In genomic region chrX:85585575-85585974, GRCm38 (mm10) we compare ENCODE assay signal across 12 mouse cellular contexts. TPM values are rescaled to one million over a fixed set of nuclear protein-coding genes. Genes with fewer than 3 reads are reported as not detected.
A peak's percentile ranks its signal among the peaks of the same experiment; 100 is the strongest.
DNase-seq lines count a peak whose midpoint lies in the region; ATAC-seq and TF ChIP-seq lines count a peak whose summit lies in the region.
"Had no signal": no experiment of that assay in that cellular context is flagged by ENCODE, and none has a peak within 500 bp of the region (broad histone marks: within the 10 kb centered on the region; RNA-seq: fewer than 3 reads in every experiment).

No protein-coding gene starts in this region.

- no peak overlapping the region for H3K27ac ChIP-seq in kidney, postnatal 0 days
- H3K27ac ChIP-seq in kidney, adult 2 months (ENCODE audit: insufficient read depth, low read depth, low read length), result no peak overlapping the region
- H3K27ac ChIP-seq in stomach, postnatal 0 days (replicated peaks), result no peak overlapping the region
- H3K27ac ChIP-seq in forebrain, embryonic 10.5 days, result no peak overlapping the region
- H3K27ac ChIP-seq: midbrain, embryonic 12.5 days had no signal

- no peaks in the 10 kb centered on the region for H3K36me3 ChIP-seq in kidney, postnatal 0 days (ENCODE audit: insufficient read depth, low read length)
- H3K36me3 ChIP-seq in kidney, adult 2 months (ENCODE audit: control insufficient read depth, insufficient read depth, low read length), result no peaks in the 10 kb centered on the region
- no peaks in the 10 kb centered on the region for H3K36me3 ChIP-seq in stomach, postnatal 0 days (ENCODE audit: control insufficient read depth, insufficient read depth, low read length)
- H3K36me3 ChIP-seq in forebrain, embryonic 10.5 days (replicated peaks), result no peaks in the 10 kb centered on the region
- H3K36me3 ChIP-seq: midbrain, embryonic 12.5 days had no signal

- no peak overlapping the region for H3K4me2 ChIP-seq in kidney, postnatal 0 days (ENCODE audit: low read length)
- no peak overlapping the region for H3K4me2 ChIP-seq in stomach, postnatal 0 days (replicated peaks; ENCODE audit: low read depth)
- H3K4me2 ChIP-seq: midbrain, embryonic 12.5 days had no signal

- TF ChIP-seq POLR2A in kidney, adult 2 months (IDR thresholded peaks at IDR 0.05; ENCODE audit: low read depth, low read length), result no peak

- H3K9ac ChIP-seq in kidney, postnatal 0 days (ENCODE audit: low read depth, low read length), result no peak overlapping the region
- H3K9ac ChIP-seq in stomach, postnatal 0 days (ENCODE audit: low read length), result no peak overlapping the region
- H3K9ac ChIP-seq: forebrain, postnatal 0 days; midbrain, embryonic 12.5 days had no signal

- DNase-seq in kidney, postnatal 0 days (ENCODE audit: low spot score), result no peak
- DNase-seq in kidney, adult 2 months, result no peak
- peak; percentile 31 for DNase-seq in thymus, postnatal 4 days
- no peak for DNase-seq in thymus, adult 18-20 months
- no peak for DNase-seq in stomach, postnatal 0 days (ENCODE audit: low spot score)
- DNase-seq in forebrain, embryonic 10.5 days (ENCODE audit: extremely low spot score, low spot score), result no peak
- DNase-seq in right cerebral cortex, postnatal 10 days (ENCODE audit: low spot score in 2 of 2), result no peak
- DNase-seq: cerebellum, adult 9-10 months; forebrain, postnatal 0 days; kidney, adult 8-10 months had no signal

- no peak for ATAC-seq in kidney, postnatal 0 days (replicated peaks; ENCODE audit: low FRiP score, low read depth)
- peak; percentile 65; the same call in 1 of the 2 replicates for ATAC-seq in erythroid progenitor cell, adult 5-6 weeks (replicated peaks; ENCODE audit: low FRiP score, poor library complexity, severe bottlenecking)
- no peak for ATAC-seq in stomach, postnatal 0 days (ENCODE audit: low FRiP score, low TSS enrichment)
- ATAC-seq: forebrain, postnatal 0 days had no signal

- peak; percentile 25; the same call in 1 of the 2 replicates for TF ChIP-seq CTCF in kidney, postnatal 0 days (IDR thresholded peaks at IDR 0.05; ENCODE audit: low read depth)
- no peak; the same call in 1 of the 2 replicates for TF ChIP-seq CTCF in kidney, adult 2 months (conservative IDR thresholded peaks at IDR 0.05; ENCODE audit: insufficient read depth, insufficient read length, low read depth, low read length)
- peak; percentile 36; the same call in 1 of the 2 replicates for TF ChIP-seq CTCF in stomach, postnatal 0 days (IDR thresholded peaks at IDR 0.05; ENCODE audit: low read depth)

- no peak for TF ChIP-seq EP300 in stomach, postnatal 0 days (optimal IDR thresholded peaks at IDR 0.05)

- no peak overlapping the region for H3K4me3 ChIP-seq in kidney, postnatal 0 days (replicated peaks; ENCODE audit: low read depth, low read length)
- no peak overlapping the region for H3K4me3 ChIP-seq in kidney, adult 2 months (ENCODE audit: insufficient read depth, low read depth, low read length)
- H3K4me3 ChIP-seq in stomach, postnatal 0 days (ENCODE audit: low read depth, low read length), result no peak overlapping the region
- H3K4me3 ChIP-seq in forebrain, embryonic 10.5 days, result no peak overlapping the region
- H3K4me3 ChIP-seq: midbrain, embryonic 12.5 days had no signal

- no peaks in the 10 kb centered on the region for H3K27me3 ChIP-seq in kidney, postnatal 0 days (ENCODE audit: insufficient read depth, low read length)
- no peaks in the 10 kb centered on the region for H3K27me3 ChIP-seq in kidney, adult 2 months (replicated peaks; ENCODE audit: control insufficient read depth, insufficient read depth, low read length)
- no peaks in the 10 kb centered on the region for H3K27me3 ChIP-seq in stomach, postnatal 0 days (ENCODE audit: control insufficient read depth, insufficient read depth, low read length)
- H3K27me3 ChIP-seq in forebrain, embryonic 10.5 days (ENCODE audit: poor library complexity, severe bottlenecking), result no peaks in the 10 kb centered on the region
- H3K27me3 ChIP-seq: midbrain, embryonic 12.5 days had no signal

- H3K4me1 ChIP-seq in kidney, postnatal 0 days (replicated peaks; ENCODE audit: insufficient read depth, low read length), result no peaks in the 10 kb centered on the region
- H3K4me1 ChIP-seq in kidney, adult 2 months (ENCODE audit: control insufficient read depth, insufficient read depth, low read length), result no peaks in the 10 kb centered on the region
- H3K4me1 ChIP-seq in stomach, postnatal 0 days (replicated peaks; ENCODE audit: control insufficient read depth, insufficient read depth), result no peaks in the 10 kb centered on the region
- H3K4me1 ChIP-seq in forebrain, embryonic 10.5 days, result no peaks in the 10 kb centered on the region
- H3K4me1 ChIP-seq: midbrain, embryonic 12.5 days had no signal

- H3K9me3 ChIP-seq in kidney, postnatal 0 days (replicated peaks; ENCODE audit: low read length), result no peaks in the 10 kb centered on the region
- H3K9me3 ChIP-seq in stomach, postnatal 0 days (ENCODE audit: control insufficient read depth, low read length), result no peaks in the 10 kb centered on the region
- H3K9me3 ChIP-seq in forebrain, embryonic 10.5 days, result no peaks in the 10 kb centered on the region
- H3K9me3 ChIP-seq: midbrain, embryonic 12.5 days had no signal

RNA-seq across cellular contexts. Expression of gene Tab3, which starts 11.8 kb away (rescaled TPM):
- polyA plus RNA-seq in kidney, postnatal 0 days (2015; fragmentation: Nextera tagmentation; extraction: Ambion mirVana), result 3.9 and 4.4 TPM in 2 replicates
- polyA plus RNA-seq in kidney, adult 2 months (2012; rRNA removed), result 3.1 and 3.4 TPM in 2 replicates
- 64.1 and 97.3 TPM in 2 replicates for total RNA-seq in erythroid progenitor cell, adult 5-6 weeks (2015; ENCODE audit: low replicate concordance)
- total RNA-seq in erythroid progenitor cell, adult 5-6 weeks (2017; ENCODE audit: low replicate concordance), result 47.0 and 54.3 TPM in 2 replicates
- 2.0 and 2.3 TPM in 2 replicates for polyA plus RNA-seq in stomach, postnatal 0 days (2015; fragmentation: Nextera tagmentation; extraction: Ambion mirVana)
- 3.8 and 4.3 TPM in 2 replicates for polyA plus RNA-seq in forebrain, embryonic 10.5 days (2016; fragmentation: Nextera tagmentation; extraction: Ambion mirVana)
